Comparison of ENCODE assay signal across 8 mouse cellular contexts in genomic region chr1:64617715-64617984, GRCm38 (mm10). TPM values are rescaled to one million over a fixed set of nuclear protein-coding genes. Genes with fewer than 3 reads are reported as not detected.
DNase-seq lines count a peak whose midpoint lies in the region; ATAC-seq and TF ChIP-seq lines count a peak whose summit lies in the region.

No protein-coding gene starts in this region.

- DNase-seq in WW6 (ENCODE audit: low read depth, low spot score) = peak; percentile 65
- peak; percentile 86 to 87 for DNase-seq in cerebellum, postnatal 36 days
- DNase-seq in gastrocnemius, adult 2 months = peak; percentile 92
- peak; percentile 87 for DNase-seq in hindbrain, postnatal 0 days (ENCODE audit: low spot score)
- peak; percentile 67 to 79 for DNase-seq in left cerebral cortex, adult 8-10 months (ENCODE audit: low spot score in 2 of 2)
- peak; percentile 81 for DNase-seq in right cerebral cortex, postnatal 14 days
- peak; percentile 75 to 79 for DNase-seq in urinary bladder, postnatal 36 days (ENCODE audit: low spot score in 2 of 2)

- H3K27me3 ChIP-seq in hindbrain, postnatal 0 days (ENCODE audit: insufficient read depth, low read length) = no peaks in the 10 kb centered on the region
- H3K27me3 ChIP-seq in megakaryocyte, embryonic 14.5 days (replicated peaks) = peaks cover under 1% of the 10 kb centered on the region

- H3K4me3 ChIP-seq in gastrocnemius, adult 2 months = peak overlapping the region; percentile 85
- peak overlapping the region; percentile 79 for H3K4me3 ChIP-seq in hindbrain, postnatal 0 days (ENCODE audit: low read length)
- H3K4me3 ChIP-seq in megakaryocyte, embryonic 14.5 days (replicated peaks) = peak overlapping the region; percentile 91

- TF ChIP-seq CTCF in gastrocnemius, adult 2 months (IDR thresholded peaks at IDR 0.05) = peak; percentile 100
- peak; percentile 73 for TF ChIP-seq CTCF in hindbrain, postnatal 0 days (IDR thresholded peaks at IDR 0.05; ENCODE audit: low read depth)

- intact Hi-C loops in gastrocnemius, adult 2 months (cut with DNase I) = loop anchor here (1.0 to 10.0 kb wide), 6 partner anchors 73 to 560 kb away; partner anchors contain the start of genes Ccnyl1 and Creb1

- peak overlapping the region; percentile 87 for H3K9ac ChIP-seq in hindbrain, postnatal 0 days (replicated peaks; ENCODE audit: low read length)

- WGBS in hindbrain, postnatal 0 days = 0% methylated on average over 13 of the region's 15 CpGs

- H3K4me2 ChIP-seq in hindbrain, postnatal 0 days (ENCODE audit: low read depth, low read length) = peak overlapping the region; percentile 60

- peaks cover 5% of the 10 kb centered on the region; the same call in 1 of the 2 replicates for H3K4me1 ChIP-seq in hindbrain, postnatal 0 days (ENCODE audit: insufficient read depth, low read length)
- peaks cover 38% of the 10 kb centered on the region for H3K4me1 ChIP-seq in megakaryocyte, embryonic 14.5 days

- peak; percentile 84 for ATAC-seq in hindbrain, postnatal 0 days

- H3K9me3 ChIP-seq in hindbrain, postnatal 0 days (ENCODE audit: low read length) = no peaks in the 10 kb centered on the region
- H3K9me3 ChIP-seq in megakaryocyte, embryonic 14.5 days = no peaks in the 10 kb centered on the region

- peaks cover 8% of the 10 kb centered on the region; the same call in 1 of the 2 replicates for H3K36me3 ChIP-seq in hindbrain, postnatal 0 days (ENCODE audit: insufficient read depth, low read length)
- peaks cover 29% of the 10 kb centered on the region for H3K36me3 ChIP-seq in megakaryocyte, embryonic 14.5 days (replicated peaks; ENCODE audit: low read length)

- peak overlapping the region; percentile 92 for H3K27ac ChIP-seq in gastrocnemius, adult 2 months
- H3K27ac ChIP-seq in hindbrain, postnatal 0 days = peak overlapping the region; percentile 97

RNA-seq across cellular contexts. Expression of gene Mettl21a, which starts 0.6 kb away (rescaled TPM):
- total RNA-seq in gastrocnemius, adult 2 months (2021) = 10 to 100 TPM in 1 of 2 experiments, 1 to 10 TPM in 1; 8.1 to 10.6 TPM
- total RNA-seq in hindbrain, postnatal 0 days (2014; rRNA removed) = 12.4 and 16.4 TPM in 2 replicates
- polyA plus RNA-seq in hindbrain, postnatal 0 days (2015; fragmentation: Nextera tagmentation; extraction: Ambion mirVana) = 12.9 and 15.0 TPM in 2 replicates
- 10 to 100 TPM in 3 of 4 experiments, 1 to 10 TPM in 1; 9.6 to 16.5 (median 10.3) TPM for total RNA-seq in left cerebral cortex, adult 8-10 months (2022)
- 2.6 and 9.7 TPM in 2 replicates for polyA plus RNA-seq in megakaryocyte, embryonic 14.5 days (2012; ENCODE audit: insufficient read depth, low replicate concordance)

Comparison
In these comparisons a context has a peak if more than half of its experiments do, and no peak if none do; other contexts are left out.
1. Peak in every context shown above with its lines: DNase-seq, ATAC-seq, H3K4me3 ChIP-seq and H3K27ac ChIP-seq.